Mouse (Mus musculus) MEL (cell line): ENCODE results near the gene Mael. TPM values are rescaled to one million over a fixed set of nuclear protein-coding genes. Genes with fewer than 3 reads are reported as not detected.

Experiments used
- DNase-seq: peaks from one replicate; pipeline ENCODE4 v3.0.0; 2011; ENCODE audit warnings: low read depth, low spot score
- H3K27ac ChIP-seq: 2 replicates; pipeline ENCODE4 v1.5.1; 2012; ENCODE audit warnings: low read depth, mild to moderate bottlenecking, control low read depth, low read length, moderate library complexity; ENCODE audit not compliant: control insufficient read depth
- H3K27me3 ChIP-seq, 2 experiments: fragments of 150-350 bp in 1 of 2; sonication (generic) in 1 of 2; 2 replicates each; pipeline ENCODE4 v1.6.1; 2012; ENCODE audit warnings: low read length in 2 of 2, mild to moderate bottlenecking in 2 of 2, improper control_type of control experiment in 1 of 2, moderate library complexity in 1 of 2; ENCODE audit not compliant: insufficient read depth in 2 of 2, control insufficient read depth in 1 of 2
- H3K36me3 ChIP-seq, 2 experiments: 2 replicates each; pipeline ENCODE4 v1.6.1; 2012 to 2014; ENCODE audit warnings: low read length in 2 of 2, improper control_type of control experiment in 1 of 2, inconsistent platforms in 1 of 2, mild to moderate bottlenecking in 1 of 2; ENCODE audit not compliant: insufficient read depth in 2 of 2, control insufficient read depth in 1 of 2
- H3K4me1 ChIP-seq, 2 experiments: fragments of 150-350 bp in 1 of 2; sonication (generic) in 1 of 2; 2 replicates each; pipeline ENCODE4 v1.6.1; 2012; ENCODE audit warnings: low read length in 2 of 2, improper control_type of control experiment in 1 of 2, mild to moderate bottlenecking in 1 of 2; ENCODE audit not compliant: insufficient read depth in 2 of 2, control insufficient read depth in 1 of 2
- H3K4me3 ChIP-seq, 2 experiments: fragments of 150-350 bp in 1 of 2; sonication (generic) in 1 of 2; 2 replicates each; pipeline ENCODE4 v1.5.1; 2012; ENCODE audit warnings: low read depth in 2 of 2, low read length in 2 of 2, mild to moderate bottlenecking in 2 of 2, moderate library complexity in 2 of 2, control low read depth in 1 of 2, improper control_type of control experiment in 1 of 2; ENCODE audit not compliant: control insufficient read depth in 1 of 2, insufficient read depth in 1 of 2
- H3K79me2 ChIP-seq: 2 replicates; pipeline ENCODE4 v1.6.1; 2012; ENCODE audit warnings: mild to moderate bottlenecking, low read length, moderate library complexity; ENCODE audit not compliant: control insufficient read depth, poor library complexity, insufficient read depth
- H3K9ac ChIP-seq: 2 replicates; pipeline ENCODE4 v1.6.1; 2012; ENCODE audit warnings: low read depth, mild to moderate bottlenecking, control low read depth, low read length, moderate library complexity; ENCODE audit not compliant: control insufficient read depth, poor library complexity, severe bottlenecking
- H3K9me3 ChIP-seq: fragments of 150-350 bp; sonication (generic); replicated peaks from 2 replicates; pipeline ENCODE4 v1.6.1; 2012; ENCODE audit warnings: mild to moderate bottlenecking, low read length, improper control_type of control experiment, moderate library complexity; ENCODE audit not compliant: insufficient read depth
- BHLHE40 ChIP-seq: IDR thresholded peaks from 2 replicates; pipeline ENCODE4 v1.6.1; 2012; ENCODE audit warnings: low read depth, mild to moderate bottlenecking, inconsistent platforms, low read length, improper control_type of control experiment, borderline replicate concordance
- CHD2 ChIP-seq: IDR thresholded peaks from 2 replicates; pipeline ENCODE4 v1.6.1; 2011; ENCODE audit warnings: low read length, improper control_type of control experiment
- CTCF ChIP-seq, 3 experiments: IDR thresholded peaks in 2 of 3; conservative IDR thresholded peaks in 1 of 3; 2 replicates each; pipeline ENCODE4 v1.5.1; 2011 to 2012; ENCODE audit warnings: low read length in 3 of 3, low read depth in 2 of 3, mild to moderate bottlenecking in 2 of 3, improper control_type of control experiment in 1 of 3, inconsistent platforms in 1 of 3, mixed read lengths in 1 of 3, moderate library complexity in 1 of 3; ENCODE audit not compliant: control insufficient read depth in 1 of 3, insufficient read depth in 1 of 3, poor library complexity in 1 of 3, severe bottlenecking in 1 of 3
- E2F4 ChIP-seq: IDR thresholded peaks from 2 replicates; pipeline ENCODE4 v1.6.1; 2011; ENCODE audit warnings: low read depth, low read length, improper control_type of control experiment, borderline replicate concordance
- GABPA ChIP-seq: IDR thresholded peaks from 2 replicates; pipeline ENCODE4 v1.6.1; 2012; ENCODE audit warnings: low read depth, mild to moderate bottlenecking, inconsistent platforms, low read length, improper control_type of control experiment, moderate library complexity
- GATA1 ChIP-seq: IDR thresholded peaks from 2 replicates; pipeline ENCODE4 v1.6.1; 2011; ENCODE audit warnings: low read depth, low read length, improper control_type of control experiment
- HCFC1 ChIP-seq: IDR thresholded peaks from 2 replicates; pipeline ENCODE4 v1.6.1; 2012; ENCODE audit warnings: low read depth, mild to moderate bottlenecking, inconsistent platforms, low read length, improper control_type of control experiment, moderate library complexity
- JUND ChIP-seq: IDR thresholded peaks from 2 replicates; pipeline ENCODE4 v1.6.1; 2011; ENCODE audit warnings: low read depth, mild to moderate bottlenecking, improper control_type of control experiment, low read length
- MAFK ChIP-seq: IDR thresholded peaks from 2 replicates; pipeline ENCODE4 v1.6.1; 2011; ENCODE audit warnings: low read depth, mild to moderate bottlenecking, low read length, improper control_type of control experiment, borderline replicate concordance
- MAX ChIP-seq: IDR thresholded peaks from 2 replicates; pipeline ENCODE4 v1.6.1; 2011; ENCODE audit warnings: low read length, improper control_type of control experiment
- MAZ ChIP-seq: IDR thresholded peaks from 2 replicates; pipeline ENCODE4 v1.6.1; 2012; ENCODE audit warnings: low read depth, mild to moderate bottlenecking, inconsistent platforms, low read length, improper control_type of control experiment
- MEF2A ChIP-seq: IDR thresholded peaks from 2 replicates; pipeline ENCODE4 v1.6.1; 2014; ENCODE audit warnings: low read depth, mild to moderate bottlenecking, inconsistent platforms, low read length, improper control_type of control experiment; ENCODE audit not compliant: poor library complexity, insufficient replicate concordance, severe bottlenecking; ENCODE audit errors: extremely low read depth
- MYB ChIP-seq: IDR thresholded peaks from 2 replicates; pipeline ENCODE4 v1.6.1; 2011; ENCODE audit warnings: mild to moderate bottlenecking, low read depth, low read length, improper control_type of control experiment
- NELFE ChIP-seq: IDR thresholded peaks from 2 replicates; pipeline ENCODE4 v1.6.1; 2011; ENCODE audit warnings: low read depth, low read length, improper control_type of control experiment
- NRF1 ChIP-seq: IDR thresholded peaks from 2 replicates; pipeline ENCODE4 v1.6.1; 2014; ENCODE audit warnings: low read depth, mild to moderate bottlenecking, inconsistent platforms, low read length, improper control_type of control experiment, moderate library complexity; ENCODE audit not compliant: poor library complexity, insufficient read depth, severe bottlenecking
- POLR2A ChIP-seq, 2 experiments: IDR thresholded peaks; 2 replicates each; pipeline ENCODE4 v1.6.1; 2011 to 2012; ENCODE audit warnings: low read length in 2 of 2, mild to moderate bottlenecking in 2 of 2, control low read depth in 1 of 2, improper control_type of control experiment in 1 of 2, low read depth in 1 of 2, moderate library complexity in 1 of 2; ENCODE audit not compliant: control insufficient read depth in 1 of 2, insufficient read depth in 1 of 2, poor library complexity in 1 of 2
- POLR2AphosphoS5 ChIP-seq: IDR thresholded peaks from 2 replicates; pipeline ENCODE4 v1.6.1; 2012; ENCODE audit warnings: low read depth, borderline replicate concordance, mild to moderate bottlenecking, inconsistent platforms, low read length, moderate library complexity, mixed read lengths
- RCOR1 ChIP-seq: IDR thresholded peaks from 2 replicates; pipeline ENCODE4 v1.6.1; 2012; ENCODE audit warnings: low read depth, mild to moderate bottlenecking, inconsistent platforms, low read length, improper control_type of control experiment
- TBP ChIP-seq: IDR thresholded peaks from 2 replicates; pipeline ENCODE4 v1.8.0; 2011; ENCODE audit warnings: low read depth, low read length, improper control_type of control experiment
- TCF12 ChIP-seq: IDR thresholded peaks from 2 replicates; pipeline ENCODE4 v1.6.1; 2014; ENCODE audit warnings: low read depth, mild to moderate bottlenecking, inconsistent platforms, low read length, improper control_type of control experiment, moderate library complexity
- UBTF ChIP-seq: IDR thresholded peaks from 2 replicates; pipeline ENCODE4 v1.6.1; 2012; ENCODE audit warnings: low read depth, mild to moderate bottlenecking, inconsistent platforms, low read length, improper control_type of control experiment, moderate library complexity, borderline replicate concordance; ENCODE audit not compliant: insufficient read depth
- USF2 ChIP-seq, 2 experiments: IDR thresholded peaks; 2 replicates each; pipeline ENCODE4 v1.6.1; 2011 to 2012; ENCODE audit warnings: improper control_type of control experiment in 2 of 2, low read length in 2 of 2, borderline replicate concordance in 1 of 2, inconsistent platforms in 1 of 2, low read depth in 1 of 2, mild to moderate bottlenecking in 1 of 2; ENCODE audit not compliant: insufficient read depth in 1 of 2
- ZKSCAN1 ChIP-seq: IDR thresholded peaks from 2 replicates; pipeline ENCODE4 v1.6.1; 2012; ENCODE audit warnings: low read depth, mild to moderate bottlenecking, inconsistent platforms, low read length, improper control_type of control experiment, moderate library complexity
- polyA plus RNA-seq, 2 experiments: library from polyadenylated mRNA; stranded (reverse) in 1 of 2; unstranded in 1 of 2; fragments of >175 nt in 1 of 2; fragments of >200 nt in 1 of 2; gene quantifications; 2 replicates each; pipeline versions ENCODE4 v1.2.1 to v1.2.4; 2012; ENCODE audit warnings: low replicate concordance in 2 of 2, low read depth in 1 of 2; ENCODE audit not compliant: insufficient read length in 2 of 2, insufficient read depth in 1 of 2, missing spikeins in 1 of 2
- total RNA-seq: library from RNA; depleted of rRNA; stranded (reverse); fragments of 300-350 nt; gene quantifications from 2 replicates; pipeline ENCODE4 v1.2.3, GENCODE M21; 2012

The Mael gene
- total and polyA plus RNA-seq, 3 experiments: not detected

DNA sequence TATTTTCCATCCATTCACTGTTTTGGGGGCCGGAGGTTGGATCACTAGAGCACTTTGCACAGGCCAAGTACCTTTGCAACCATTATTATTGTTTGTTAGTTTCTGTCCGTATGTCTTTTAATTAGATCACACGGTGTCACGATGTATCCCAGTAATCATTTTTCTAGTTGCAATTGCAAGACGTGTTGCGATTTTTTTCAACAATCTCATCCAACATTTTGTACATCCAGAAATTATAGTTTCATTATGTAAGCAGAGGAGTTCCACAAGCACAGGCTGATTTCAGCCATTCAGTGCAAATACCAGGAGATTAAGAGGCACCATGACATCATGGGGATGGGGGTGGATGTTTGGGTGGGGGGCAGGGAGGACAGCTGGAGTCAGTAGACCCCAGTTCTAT, 44.9 kb upstream of the Mael start:
- DNase-seq: no peak
- Histone ChIP-seq H3K36me3 (no peaks in the 10 kb centered on the region), H3K79me2 (no peaks in the 10 kb centered on the region), H3K4me3 (no peak overlapping the region), H3K27me3 (no peaks in the 10 kb centered on the region), H3K9me3 (no peaks in the 10 kb centered on the region), H3K4me1 (no peaks in the 10 kb centered on the region), H3K27ac (no peak overlapping the region), H3K9ac (no peak overlapping the region)
- TF ChIP-seq TCF12 (no peak), MAX (no peak), HCFC1 (no peak), NELFE (no peak), CTCF (IDR thresholded peaks at IDR 0.05 in 2 of 3, conservative IDR thresholded peaks at IDR 0.05 in 1 of 3; ENCODE audit: control insufficient read depth in 1 of 3, insufficient read depth in 1 of 3, low read depth in 2 of 3, low read length in 3 of 3, poor library complexity in 1 of 3, severe bottlenecking in 1 of 3) (no peak), MAZ (no peak), CHD2 (no peak), GATA1 (no peak), MAFK (no peak)

DNA sequence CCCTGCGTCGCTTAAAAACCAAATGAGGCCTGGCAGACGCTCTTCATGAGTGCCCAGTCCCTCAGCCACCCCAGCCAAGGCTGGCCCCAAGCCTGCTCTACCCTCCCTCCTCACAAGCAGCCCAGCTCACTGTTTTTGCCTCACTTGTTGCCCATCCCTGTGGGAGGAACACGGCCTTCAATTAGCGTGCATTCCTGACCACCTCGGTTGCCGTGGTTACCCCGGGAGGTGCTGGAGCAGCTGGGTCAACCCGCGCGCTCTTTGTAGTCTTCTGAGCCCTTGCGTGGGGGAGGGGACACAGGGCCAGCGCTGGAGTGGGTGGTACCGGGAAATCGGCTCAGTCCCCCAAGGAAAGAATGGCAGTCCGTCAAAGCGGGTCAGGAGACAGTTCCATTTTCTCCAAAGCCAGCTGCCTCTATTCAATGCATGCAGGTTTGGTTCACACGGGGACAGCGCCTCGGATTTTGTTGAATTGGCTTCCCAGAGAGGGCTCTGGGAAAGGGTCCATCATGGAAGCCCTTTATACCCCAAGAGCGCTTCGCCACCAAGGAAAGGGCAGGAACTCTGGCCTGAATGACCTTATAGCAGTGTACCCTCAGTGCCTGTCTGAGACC, 44.2 kb upstream of the Mael start:
- DNase-seq: no peak
- Histone ChIP-seq H3K79me2 (no peaks in the 10 kb centered on the region), H3K4me3 (no peak overlapping the region), H3K9me3 (no peaks in the 10 kb centered on the region), H3K4me1 (no peaks in the 10 kb centered on the region), H3K27ac (no peak overlapping the region), H3K27me3 (no peaks in the 10 kb centered on the region), H3K9ac (no peak overlapping the region), H3K36me3 (no peaks in the 10 kb centered on the region)
- TF ChIP-seq TBP (no peak), RCOR1 (no peak), JUND (no peak), NRF1 (no peak), CTCF (IDR thresholded peaks at IDR 0.05 in 2 of 3, conservative IDR thresholded peaks at IDR 0.05 in 1 of 3; ENCODE audit: control insufficient read depth in 1 of 3, insufficient read depth in 1 of 3, low read depth in 2 of 3, low read length in 3 of 3, poor library complexity in 1 of 3, severe bottlenecking in 1 of 3) (no peak), BHLHE40 (no peak), MYB (no peak), POLR2AphosphoS5 (no peak), MEF2A (no peak), UBTF (no peak), NELFE (no peak), E2F4 (no peak), HCFC1 (no peak), MAX (no peak), USF2 (IDR thresholded peaks at IDR 0.05; ENCODE audit: borderline replicate concordance in 1 of 2, insufficient read depth in 1 of 2, low read depth in 1 of 2, low read length in 2 of 2) (no peak), GATA1 (no peak), GABPA (no peak), ZKSCAN1 (no peak), POLR2A (IDR thresholded peaks at IDR 0.05; ENCODE audit: control insufficient read depth in 1 of 2, insufficient read depth in 1 of 2, low read depth in 1 of 2, low read length in 2 of 2, poor library complexity in 1 of 2) (no peak)
